20 mouse cellular contexts compared by ENCODE assay signal in genomic region chr8:127675377-127675776, GRCm38 (mm10).
DNase-seq lines count a peak whose midpoint lies in the region; ATAC-seq and TF ChIP-seq lines count a peak whose summit lies in the region.
"Had no signal": no experiment of that assay in that cellular context is flagged by ENCODE, and none has a peak within 500 bp of the region (broad histone marks: within the 10 kb centered on the region; RNA-seq: fewer than 3 reads in every experiment).

No protein-coding gene starts in this region.

- no peak for ATAC-seq in cerebellum, adult (ENCODE audit: insufficient number of reproducible peaks, low FRiP score, low TSS enrichment)
- ATAC-seq: forebrain, embryonic 15.5 days; intestine, embryonic 16.5 days; Patski had no signal

- no peak overlapping the region for H3K27ac ChIP-seq in layer of hippocampus, adult 2 months
- H3K27ac ChIP-seq: forebrain, embryonic 15.5 days; hindbrain, embryonic 14.5 days; kidney, embryonic 15.5 days; liver, embryonic 15.5 days; midbrain, embryonic 10.5 days; neural tube, embryonic 13.5 days had no signal

- peak; percentile 25 to 26 for DNase-seq in layer of hippocampus, adult 2 months (ENCODE audit: low spot score in 2 of 2)
- no peak for DNase-seq in layer of hippocampus, adult 9-10 months (ENCODE audit: low spot score)
- DNase-seq in frontal cortex, adult 2 months (ENCODE audit: extremely low spot score in 1 of 2, low spot score in 1 of 2): peak; percentile 19 to 54
- peak; percentile 8 to 11 for DNase-seq in layer of hippocampus, postnatal 36 days
- peak; percentile 43 for DNase-seq in right cerebral cortex, postnatal 25 days
- DNase-seq in cerebellum, adult 18-20 months: no peak
- DNase-seq in embryo, embryonic 11 days: no peak
- DNase-seq: adrenal gland, postnatal 25 days; cerebellum, postnatal 14 days; spleen, adult 18-20 months had no signal

- TF ChIP-seq CTCF in layer of hippocampus, adult 2 months (conservative IDR thresholded peaks at IDR 0.05): no peak

- H3K4me3 ChIP-seq in layer of hippocampus, adult 2 months: no peak overlapping the region
- H3K4me3 ChIP-seq: forebrain, embryonic 15.5 days; heart, embryonic 12.5 days; kidney, embryonic 15.5 days; liver, embryonic 15.5 days; midbrain, embryonic 10.5 days; neural tube, embryonic 13.5 days had no signal

Comparison
In these comparisons a context has a peak if more than half of its experiments do, and no peak if none do; other contexts are left out.
1. DNase-seq: peak in layer of hippocampus, adult 2 months (2 of 2), frontal cortex, adult 2 months (2 of 2), layer of hippocampus, postnatal 36 days (2 of 2) and right cerebral cortex, postnatal 25 days (single experiment); none in layer of hippocampus, adult 9-10 months (single experiment), cerebellum, adult 18-20 months (0 of 2) and embryo, embryonic 11 days (single experiment).